Mouse (Mus musculus): Measurements from ENCODE around the gene Tatdn2.

- TF ChIP-seq POLR2A (IDR thresholded peaks at IDR 0.05; ENCODE audit: low read depth, low read length) (no peak), CTCF (conservative IDR thresholded peaks at IDR 0.05; ENCODE audit: insufficient read depth, insufficient read length, low read depth, low read length) (no peak)
These were observed 19.6 kb upstream of the Tatdn2 start for GRCm38 (mm10) chr6:113677070-113677734.

Measured in kidney, adult 2 months (tissue).